Mouse (Mus musculus) testis, adult 2 months (tissue): ENCODE measurements at regions not wholly inside any gene's neighbourhood (a gene's known extent, or its start where the extent isn't known, plus 50 kb on each side); places are given as distances from the start of the nearest gene placed in this dataset.

ENCODE experiments used
- H3K27ac ChIP-seq: fragments of 200-500 bp; 2 replicates; pipeline ENCODE4 v1.5.1; 2012; ENCODE audit warnings: low read depth, low read length; ENCODE audit not compliant: control insufficient read depth, insufficient read depth
- H3K27me3 ChIP-seq: fragments of 200-500 bp; 2 replicates; pipeline ENCODE4 v1.6.1; 2012; ENCODE audit warnings: mild to moderate bottlenecking, low read length, moderate library complexity; ENCODE audit not compliant: control insufficient read depth, insufficient read depth
- H3K36me3 ChIP-seq: fragments of 200-500 bp; 2 replicates; pipeline ENCODE4 v1.6.1; 2012; ENCODE audit warnings: mild to moderate bottlenecking, low read length; ENCODE audit not compliant: control insufficient read depth, insufficient read depth
- H3K4me1 ChIP-seq: fragments of 200-500 bp; 2 replicates; pipeline ENCODE4 v1.6.1; 2012; ENCODE audit warnings: low read length; ENCODE audit not compliant: control insufficient read depth, insufficient read depth
- H3K4me3 ChIP-seq: fragments of 200-500 bp; 2 replicates; pipeline ENCODE4 v1.5.1; 2012; ENCODE audit warnings: low read depth, mild to moderate bottlenecking, low read length, moderate library complexity, mixed read lengths; ENCODE audit not compliant: control insufficient read depth
- CTCF ChIP-seq: fragments of 200-500 bp; IDR thresholded peaks from 2 replicates; pipeline ENCODE4 v1.5.1; 2012; ENCODE audit warnings: low read depth, mild to moderate bottlenecking, inconsistent platforms, low read length, moderate library complexity; ENCODE audit not compliant: control insufficient read depth, insufficient read depth, insufficient replicate concordance
- POLR2A ChIP-seq: fragments of 200-500 bp; IDR thresholded peaks from 2 replicates; pipeline ENCODE4 v1.6.1; 2012; ENCODE audit warnings: low read depth, mild to moderate bottlenecking, inconsistent platforms, low read length, moderate library complexity; ENCODE audit not compliant: control insufficient read depth

- H3K27me3 ChIP-seq = no peaks in the 10 kb centered on the region
- H3K4me3 ChIP-seq = no peak overlapping the region
- no peak overlapping the region for H3K27ac ChIP-seq
- no peaks in the 10 kb centered on the region for H3K36me3 ChIP-seq
- H3K4me1 ChIP-seq = no peaks in the 10 kb centered on the region
- TF ChIP-seq CTCF = no peak
- no peak for TF ChIP-seq POLR2A
These were observed 518.5 kb downstream of the Ptprc start for GRCm38 (mm10) chr1:137656900-137657458.

- no peaks in the 10 kb centered on the region for H3K4me1 ChIP-seq
- no peak overlapping the region for H3K27ac ChIP-seq
These were observed 521.3 kb downstream of the Ptprc start for GRCm38 (mm10) chr1:137654171-137654570.

GRCm38 (mm10) chr1:137653495-137653894 lies 522.0 kb downstream of the Ptprc start:
- Histone ChIP-seq H3K4me3 (no peak overlapping the region), H3K4me1 (no peaks in the 10 kb centered on the region), H3K36me3 (no peaks in the 10 kb centered on the region), H3K27me3 (no peaks in the 10 kb centered on the region), H3K27ac (no peak overlapping the region)
- no peak for TF ChIP-seq POLR2A
- no peak for TF ChIP-seq CTCF

More at GRCm38 (mm10) chr1:137654171-137654570, 521.3 kb downstream of the Ptprc start:
- H3K27me3 ChIP-seq = no peaks in the 10 kb centered on the region
- TF ChIP-seq POLR2A (no peak), CTCF (no peak)
- H3K36me3 ChIP-seq = no peaks in the 10 kb centered on the region
- no peak overlapping the region for H3K4me3 ChIP-seq

GRCm38 (mm10) chr1:137650629-137651028 lies 524.9 kb downstream of the Ptprc start:
- TF ChIP-seq POLR2A = no peak
- no peak for TF ChIP-seq CTCF
- Histone ChIP-seq H3K27ac (no peak overlapping the region), H3K36me3 (no peaks in the 10 kb centered on the region), H3K4me1 (no peaks in the 10 kb centered on the region), H3K27me3 (no peaks in the 10 kb centered on the region), H3K4me3 (no peak overlapping the region)

- Histone ChIP-seq H3K4me3 (no peak overlapping the region), H3K4me1 (no peaks in the 10 kb centered on the region), H3K27me3 (no peaks in the 10 kb centered on the region), H3K27ac (no peak overlapping the region), H3K36me3 (no peaks in the 10 kb centered on the region)
- no peak for TF ChIP-seq POLR2A
These were observed 525.4 kb downstream of the Ptprc start for GRCm38 (mm10) chr1:137650082-137650481.

GRCm38 (mm10) chr1:137648832-137649231 lies 526.7 kb downstream of the Ptprc start:
- no peaks in the 10 kb centered on the region for H3K36me3 ChIP-seq
- no peak overlapping the region for H3K4me3 ChIP-seq
- H3K4me1 ChIP-seq = no peaks in the 10 kb centered on the region
- no peak overlapping the region for H3K27ac ChIP-seq
- H3K27me3 ChIP-seq = no peaks in the 10 kb centered on the region
- TF ChIP-seq POLR2A = no peak
- no peak for TF ChIP-seq CTCF

GRCm38 (mm10) chr1:137644601-137645040 lies 530.9 kb downstream of the Ptprc start:
- Histone ChIP-seq H3K36me3 (no peaks in the 10 kb centered on the region), H3K27ac (no peak overlapping the region), H3K4me3 (no peak overlapping the region), H3K4me1 (no peaks in the 10 kb centered on the region), H3K27me3 (no peaks in the 10 kb centered on the region)
- TF ChIP-seq POLR2A = no peak
- TF ChIP-seq CTCF = no peak

GRCm38 (mm10) chr1:137643508-137643907 lies 532.0 kb downstream of the Ptprc start:
- TF ChIP-seq POLR2A (no peak), CTCF (no peak)

More at GRCm38 (mm10) chr1:137643508-137643907, 532.0 kb downstream of the Ptprc start:
- no peaks in the 10 kb centered on the region for H3K27me3 ChIP-seq
- H3K27ac ChIP-seq = no peak overlapping the region
- H3K4me1 ChIP-seq = no peaks in the 10 kb centered on the region
- H3K36me3 ChIP-seq = no peaks in the 10 kb centered on the region
- no peak overlapping the region for H3K4me3 ChIP-seq
